Mouse (Mus musculus) neural tube, embryonic 10.5 days (tissue): ENCODE data around the gene Tmem269.
A peak's percentile ranks its signal among the peaks of the same experiment; 100 is the strongest.

Experiments used
- DNase-seq: peaks from one replicate; pipeline ENCODE4 v3.0.0-alpha.2; 2017; ENCODE audit warnings: low spot score; ENCODE audit errors: extremely low spot score

Gene Tmem269

DNA sequence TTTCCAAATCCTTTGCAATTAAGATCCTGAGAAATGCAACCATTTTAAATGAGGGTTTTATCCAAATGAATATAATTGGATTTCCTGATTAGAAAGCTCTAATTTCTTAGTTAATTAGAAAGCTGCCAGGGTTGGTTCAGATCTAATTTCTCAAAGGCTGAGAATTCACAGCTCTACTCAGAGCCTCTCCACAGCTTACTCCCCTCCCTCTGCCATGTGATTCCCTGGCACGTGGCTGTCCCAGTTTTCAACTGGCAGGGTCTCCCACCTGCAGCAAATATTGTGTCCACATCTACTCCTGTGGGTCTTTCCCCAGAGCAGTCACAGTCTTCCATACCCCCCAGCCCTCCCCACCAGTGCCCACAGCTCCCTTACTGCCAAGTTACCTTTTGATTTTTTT is 34.5 kb downstream of the Tmem269 start:
- no peak for DNase-seq

DNA sequence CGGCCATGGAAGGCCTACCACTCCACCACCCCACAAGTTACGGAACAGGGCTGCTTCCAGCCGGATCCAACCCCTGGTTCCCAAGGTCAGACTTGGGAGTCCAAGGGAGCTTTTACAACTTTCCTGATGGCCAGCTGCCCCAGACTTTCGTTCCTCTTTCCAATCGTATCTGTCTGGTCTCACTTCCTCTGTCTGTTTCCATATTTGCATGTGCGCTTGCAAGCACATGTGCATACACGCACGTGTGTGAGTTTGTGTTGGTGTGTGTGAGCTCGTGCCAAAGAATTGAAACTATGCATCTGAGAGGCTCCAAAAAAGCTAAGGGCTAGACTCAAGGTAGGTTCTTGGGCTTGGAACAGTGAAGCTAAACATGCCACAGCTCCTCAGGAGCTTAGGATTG is 36.6 kb downstream of the Tmem269 start:
- no peak for DNase-seq

DNA sequence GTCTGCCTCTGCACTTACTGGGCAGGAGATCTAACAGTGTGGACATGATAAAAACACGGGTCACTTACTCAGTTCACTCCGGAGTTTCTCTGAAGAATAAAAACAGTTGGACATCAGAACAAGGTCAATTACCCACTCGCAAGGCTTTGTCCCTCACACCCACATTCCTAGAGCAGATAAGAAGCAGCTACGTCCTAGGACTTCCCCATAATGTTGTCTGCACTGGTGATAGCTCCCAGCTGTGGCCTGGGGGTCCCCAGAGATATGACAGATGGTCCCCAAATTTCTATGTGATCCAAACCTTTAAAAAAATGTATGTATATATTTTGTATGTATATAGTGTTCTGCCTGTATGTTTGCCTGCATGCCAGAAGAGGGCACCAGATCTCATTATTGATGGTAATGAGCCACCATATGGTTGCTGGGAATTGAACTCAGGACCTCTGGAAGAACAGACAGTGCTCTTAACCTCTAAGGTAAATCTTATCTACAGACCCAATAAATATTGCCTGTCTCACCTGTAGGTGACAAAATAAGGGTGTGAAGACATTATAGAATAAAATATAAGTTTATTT is 37.8 kb downstream of the Tmem269 start:
- no peak for DNase-seq

DNA sequence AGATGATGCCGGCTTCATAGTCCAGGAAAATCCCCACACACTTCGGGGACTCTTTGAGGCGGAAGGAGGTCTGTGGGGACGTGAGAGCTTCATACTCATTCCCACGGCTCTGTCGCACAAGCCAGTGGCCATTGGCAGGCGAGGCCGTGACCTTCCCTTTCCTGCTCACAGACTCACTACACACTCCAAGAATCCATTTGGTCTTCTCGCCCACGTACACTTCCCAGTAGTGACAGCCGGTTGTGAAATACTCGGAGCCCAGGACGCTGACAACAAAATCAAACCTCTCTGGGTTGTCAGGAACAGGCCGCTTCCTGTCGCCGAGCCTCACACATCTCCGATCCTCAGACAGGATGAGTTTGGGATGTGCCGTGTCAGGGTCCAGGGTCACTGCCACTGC is 39.7 kb downstream of the Tmem269 start:
- DNase-seq: no peak

DNA sequence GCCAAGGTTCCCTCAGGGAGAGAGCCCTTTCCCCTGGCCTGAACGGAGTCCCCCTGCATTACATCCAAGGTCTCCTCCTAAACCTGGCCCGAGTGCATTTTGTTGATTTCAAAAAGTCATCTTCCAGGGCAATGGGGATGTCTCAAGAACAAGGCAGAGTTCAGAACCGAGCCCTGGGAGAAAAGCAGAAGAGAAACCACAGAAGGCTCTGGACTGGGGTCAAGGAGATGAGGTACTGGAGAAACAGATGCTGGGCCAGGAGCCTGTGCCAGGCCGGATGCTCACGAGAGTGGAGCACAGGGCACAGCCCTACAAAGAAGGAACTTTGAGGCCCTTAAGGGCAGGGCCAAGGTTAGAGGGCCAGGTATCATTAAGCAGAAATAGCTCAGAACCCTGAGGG is 40.3 kb downstream of the Tmem269 start:
- no peak for DNase-seq

DNA sequence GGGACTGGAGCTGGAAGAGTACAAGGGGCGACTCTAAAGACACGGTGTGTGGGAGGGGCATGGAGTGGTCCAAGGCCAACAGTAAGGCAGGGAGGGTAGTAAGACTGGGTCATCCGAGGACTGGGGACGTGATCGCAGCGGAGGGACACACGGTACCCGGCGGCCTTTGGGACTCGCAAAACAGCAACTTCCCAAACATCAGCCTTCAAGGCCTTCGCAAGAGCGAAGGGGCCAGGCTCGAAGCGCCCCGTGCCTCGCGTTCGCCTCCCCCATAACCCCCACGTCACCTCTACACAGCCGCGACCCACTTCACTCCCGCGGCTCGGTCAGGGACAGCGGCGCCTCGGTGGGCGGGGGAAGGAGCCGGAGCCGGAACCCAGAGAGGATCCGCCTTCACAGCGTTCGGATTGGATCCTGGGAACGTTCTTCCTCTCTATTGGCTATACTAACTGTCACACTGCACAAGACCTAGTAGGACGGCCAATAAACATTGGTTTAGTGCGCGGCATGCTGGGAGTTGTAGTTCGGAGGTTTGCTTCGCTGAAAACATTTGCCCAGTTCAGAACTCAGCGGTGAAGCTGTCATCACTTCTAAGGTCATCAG is 44.1 kb downstream of the Tmem269 start, which contains the start of gene Zfp691:
TSS of gene Zfp691 (minus strand) at position 345 of the 603 bp plus-strand sequence.
- DNase-seq: peak; percentile 89

DNA sequence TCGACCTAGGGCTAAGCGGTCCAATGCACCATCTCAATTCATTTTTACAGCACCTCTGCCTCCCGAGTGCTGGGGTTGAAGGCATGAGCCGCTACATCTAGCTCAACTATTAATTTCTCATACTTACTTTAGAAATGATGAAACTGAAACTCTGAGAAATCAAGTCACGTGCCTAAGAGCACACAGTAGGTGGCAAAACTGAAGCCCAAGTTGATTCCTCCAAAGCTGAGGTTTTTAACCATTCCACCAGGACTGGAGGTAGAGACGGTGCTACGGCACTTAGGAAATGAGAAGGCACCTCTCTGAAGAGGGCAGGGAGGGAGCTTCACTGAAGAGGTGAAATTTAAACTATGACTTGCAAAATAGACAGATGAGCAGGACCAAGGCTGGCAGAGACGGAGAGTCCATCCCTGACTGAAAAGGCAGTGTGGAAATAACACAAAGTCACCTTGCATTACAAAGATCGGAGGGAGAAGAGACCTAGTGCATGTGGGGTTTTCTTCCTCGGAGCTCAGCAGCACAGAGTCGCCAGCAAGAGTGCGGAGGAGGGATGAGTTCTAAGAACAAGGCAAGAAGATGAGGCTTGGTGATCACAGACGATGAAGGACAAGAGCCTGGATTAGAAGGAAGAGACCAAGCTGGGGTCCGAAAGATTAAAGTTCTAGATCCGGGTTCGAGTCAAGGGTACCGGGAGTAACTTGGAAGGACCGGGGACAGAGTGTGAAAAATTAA is 44.9 kb downstream of the Tmem269 start:
- DNase-seq: no peak

DNA sequence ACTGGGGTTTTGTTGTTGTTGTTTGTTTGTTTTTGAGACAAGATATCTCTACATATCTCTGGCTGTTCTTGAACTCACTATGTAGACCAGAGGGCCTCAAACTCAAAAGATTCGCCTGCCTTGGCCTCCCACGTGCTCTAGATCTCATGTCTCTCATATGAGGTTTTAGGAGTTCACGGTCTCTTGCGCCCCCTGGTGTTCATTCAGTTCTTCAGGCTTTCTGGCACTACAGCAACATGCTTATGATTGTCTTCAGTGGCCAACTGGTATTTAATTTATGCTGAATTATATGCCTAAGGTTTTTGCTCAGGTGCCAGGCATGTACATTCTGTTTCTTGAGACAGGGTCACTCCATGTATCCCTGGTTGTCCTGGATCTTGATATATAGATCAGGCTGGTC is 50.4 kb downstream of the Tmem269 start:
- peak; percentile 82 for DNase-seq

DNA sequence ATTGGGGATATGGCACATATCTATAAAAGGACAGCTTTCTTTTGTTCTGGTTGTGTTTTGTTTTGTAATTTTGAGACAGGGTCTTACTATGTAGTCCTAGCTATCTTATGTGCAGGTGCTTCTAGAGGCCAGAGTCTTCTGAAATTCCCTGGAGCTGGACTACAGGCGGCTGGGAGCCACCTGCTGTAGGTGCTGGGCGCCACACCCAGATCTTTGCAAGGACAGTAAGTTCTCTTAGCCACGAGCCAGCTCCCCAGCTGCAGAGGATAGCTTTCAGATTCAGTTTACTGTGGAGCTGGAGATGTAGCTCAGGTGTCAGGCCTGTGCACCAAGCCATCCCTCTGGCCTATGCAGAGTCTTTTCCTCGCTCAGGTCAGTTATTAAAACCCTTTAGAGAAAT is 50.9 kb downstream of the Tmem269 start:
- no peak for DNase-seq

DNA sequence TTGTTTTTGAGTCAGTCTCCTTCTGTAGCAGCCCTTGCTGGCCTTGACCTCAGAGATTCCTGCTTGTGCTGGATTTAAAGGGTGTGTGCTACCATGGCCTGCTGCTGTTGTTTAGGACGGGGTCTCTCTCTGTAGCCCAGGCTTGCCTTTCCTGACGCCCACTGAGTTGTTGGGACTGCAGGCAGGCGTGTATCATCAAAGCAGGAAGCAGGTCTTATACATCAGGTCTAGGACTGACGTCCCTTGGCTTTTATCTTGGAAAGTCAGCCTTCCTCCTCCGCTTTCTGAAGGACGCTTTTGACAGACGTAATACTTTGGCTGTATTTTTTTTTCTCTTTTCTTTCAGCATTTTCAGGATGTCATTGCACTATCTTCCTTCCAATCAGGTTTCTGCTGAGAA is 52.1 kb downstream of the Tmem269 start:
- DNase-seq: no peak

DNA sequence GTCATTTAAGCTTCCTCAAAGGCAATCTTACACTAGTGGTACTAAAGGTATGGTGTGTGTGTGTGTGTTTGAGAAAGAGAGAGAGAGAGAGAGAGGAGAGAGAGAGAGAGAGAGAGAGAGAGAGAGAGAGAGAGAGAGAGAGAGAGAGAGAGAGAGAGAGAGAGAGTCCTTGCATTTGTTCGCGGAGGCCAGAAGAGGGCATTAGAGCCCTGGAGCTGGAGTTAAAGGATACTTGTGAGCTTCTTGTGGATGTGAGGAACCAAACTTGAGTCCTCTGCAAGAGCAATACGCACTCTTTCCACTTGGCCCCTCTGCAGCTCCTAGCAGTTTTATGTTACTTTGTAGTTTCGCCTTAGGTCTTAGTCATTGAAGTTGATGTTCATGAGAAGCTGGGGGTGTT is 55.0 kb downstream of the Tmem269 start:
- DNase-seq: no peak

DNA sequence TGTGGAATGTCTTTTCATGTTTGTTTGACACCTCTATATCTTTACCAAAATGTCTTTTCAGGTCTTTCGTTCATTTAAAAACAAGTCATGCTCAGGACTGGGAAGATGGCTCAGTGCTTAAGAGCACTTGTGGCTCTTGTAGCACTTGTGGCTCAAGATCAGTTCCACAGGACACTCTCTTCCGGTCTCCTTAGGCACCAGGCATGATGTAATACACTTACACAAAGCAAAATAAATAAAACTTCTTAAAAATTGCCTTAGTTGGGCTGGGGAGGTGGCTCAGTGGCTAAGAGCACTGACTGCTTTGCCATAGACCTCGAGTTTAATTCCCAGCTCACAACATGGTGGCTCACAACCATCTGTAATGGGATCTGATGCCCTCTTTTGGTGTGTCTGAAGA is 56.7 kb downstream of the Tmem269 start:
- no peak for DNase-seq

DNA sequence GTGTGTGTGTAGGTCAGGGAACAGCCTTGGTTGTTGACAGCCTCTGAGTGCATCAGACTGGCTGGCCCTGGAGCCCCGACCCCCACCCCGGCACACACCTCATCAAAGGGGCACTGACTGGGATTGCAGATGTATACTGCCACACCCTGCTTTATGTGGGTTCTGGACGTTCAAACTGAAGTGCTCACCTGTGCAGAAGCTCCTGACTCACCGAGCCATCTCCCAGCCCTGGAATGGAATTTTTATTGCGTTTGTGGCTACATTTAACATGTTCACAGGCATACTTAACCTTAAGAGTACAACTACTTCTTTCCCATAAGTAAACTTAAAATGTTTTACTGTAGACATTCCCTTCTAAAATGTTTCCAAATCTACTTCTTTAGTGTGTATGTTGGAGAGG is 60.1 kb downstream of the Tmem269 start:
- DNase-seq: no peak

DNA sequence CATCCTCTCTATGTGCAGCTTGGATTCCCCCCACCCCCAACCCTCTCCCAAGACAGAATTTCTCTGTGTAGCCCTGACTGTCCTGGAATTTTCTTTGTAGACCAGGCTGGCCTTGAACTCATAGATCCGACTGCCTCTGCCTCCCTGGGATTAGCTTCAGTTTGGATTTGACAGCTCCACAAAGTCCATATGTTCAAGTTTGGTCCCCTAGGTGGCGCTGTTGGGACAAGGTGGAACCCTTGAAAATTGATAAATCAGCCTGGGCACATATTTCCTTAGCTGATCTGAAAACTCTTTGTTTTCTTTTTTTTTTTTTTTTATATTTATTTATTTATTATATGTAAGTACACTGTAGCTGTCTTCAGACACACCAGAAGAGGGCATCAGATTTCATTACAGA is 60.8 kb downstream of the Tmem269 start:
- DNase-seq: peak; percentile 48
